Mouse (Mus musculus) limb, embryonic 15.5 days (tissue): ENCODE results near the gene Nt5m. TPM values are rescaled to one million over a fixed set of nuclear protein-coding genes. Genes with fewer than 3 reads are reported as not detected.

Experiments used
- ATAC-seq: fragments of 200-750 bp; cut with Nextera tagmentation; 2 replicates; pipeline ENCODE4 v1.8.0; 2017; ENCODE audit warnings: low read depth, moderate TSS enrichment; ENCODE audit not compliant: insufficient number of reproducible peaks, low FRiP score, low TSS enrichment
- H3K27ac ChIP-seq: fragments of 300-500 bp; sonication (generic); 2 replicates; pipeline ENCODE4 v1.5.1; 2015; ENCODE audit warnings: moderate library complexity, mild to moderate bottlenecking, inconsistent platforms
- H3K27me3 ChIP-seq: fragments of 300-500 bp; sonication (generic); 2 replicates; pipeline ENCODE4 v1.6.1; 2015; ENCODE audit warnings: inconsistent platforms
- H3K36me3 ChIP-seq: fragments of 300-500 bp; sonication (generic); 2 replicates; pipeline ENCODE4 v1.6.1; 2015; ENCODE audit warnings: inconsistent platforms
- H3K4me1 ChIP-seq: fragments of 300-500 bp; sonication (generic); 2 replicates; pipeline ENCODE4 v1.6.1; 2015; ENCODE audit warnings: inconsistent platforms
- H3K4me2 ChIP-seq: fragments of 300-500 bp; sonication (generic); 2 replicates; pipeline ENCODE4 v1.6.1; 2015; ENCODE audit warnings: mild to moderate bottlenecking, inconsistent platforms
- H3K4me3 ChIP-seq: fragments of 300-500 bp; sonication (generic); 2 replicates; pipeline ENCODE4 v1.5.1; 2015; ENCODE audit warnings: mild to moderate bottlenecking, inconsistent platforms
- H3K9ac ChIP-seq: fragments of 300-500 bp; sonication (generic); 2 replicates; pipeline ENCODE4 v1.6.1; 2015; ENCODE audit warnings: inconsistent platforms
- H3K9me3 ChIP-seq: fragments of 300-500 bp; sonication (generic); 2 replicates; pipeline ENCODE4 v1.6.1; 2016; ENCODE audit warnings: inconsistent platforms
- WGBS: fragments of 180-500 bp; shearing (Covaris S2); methylation state at CpG from one replicate; pipeline ENCODE4 v1.1.7; 2015; 5-methylcytosine and 5-hydroxymethylcytosine counted together
- polyA plus RNA-seq: library from polyadenylated mRNA; unstranded; fragments of >200 nt; fragmentation: Nextera tagmentation; extraction: Ambion mirVana; gene quantifications from 2 replicates; pipeline ENCODE4 v1.2.1, GENCODE M21; 2015

Nt5m gene
- polyA plus RNA-seq, 1 experiment from 2014 or later = 39.0 TPM

- Histone ChIP-seq H3K4me2 (peak overlapping the region; percentile 72; the same call in 1 of the 2 replicates), H3K4me1 (peaks cover 9% of the 10 kb centered on the region; the same call in 1 of the 2 replicates), H3K36me3 (peaks cover 5% of the 10 kb centered on the region; the same call in 1 of the 2 replicates), H3K9ac (no peak overlapping the region), H3K27ac (no peak overlapping the region), H3K4me3 (peak overlapping the region; percentile 79; the same call in 1 of the 2 replicates), H3K9me3 (no peaks in the 10 kb centered on the region), H3K27me3 (no peaks in the 10 kb centered on the region)
- 7% methylated on average over 2 of the region's 2 CpGs for WGBS
- no peak for ATAC-seq
Measured at GRCm38 (mm10) chr11:59847131-59847530, 7.9 kb downstream of the Nt5m start.

DNA sequence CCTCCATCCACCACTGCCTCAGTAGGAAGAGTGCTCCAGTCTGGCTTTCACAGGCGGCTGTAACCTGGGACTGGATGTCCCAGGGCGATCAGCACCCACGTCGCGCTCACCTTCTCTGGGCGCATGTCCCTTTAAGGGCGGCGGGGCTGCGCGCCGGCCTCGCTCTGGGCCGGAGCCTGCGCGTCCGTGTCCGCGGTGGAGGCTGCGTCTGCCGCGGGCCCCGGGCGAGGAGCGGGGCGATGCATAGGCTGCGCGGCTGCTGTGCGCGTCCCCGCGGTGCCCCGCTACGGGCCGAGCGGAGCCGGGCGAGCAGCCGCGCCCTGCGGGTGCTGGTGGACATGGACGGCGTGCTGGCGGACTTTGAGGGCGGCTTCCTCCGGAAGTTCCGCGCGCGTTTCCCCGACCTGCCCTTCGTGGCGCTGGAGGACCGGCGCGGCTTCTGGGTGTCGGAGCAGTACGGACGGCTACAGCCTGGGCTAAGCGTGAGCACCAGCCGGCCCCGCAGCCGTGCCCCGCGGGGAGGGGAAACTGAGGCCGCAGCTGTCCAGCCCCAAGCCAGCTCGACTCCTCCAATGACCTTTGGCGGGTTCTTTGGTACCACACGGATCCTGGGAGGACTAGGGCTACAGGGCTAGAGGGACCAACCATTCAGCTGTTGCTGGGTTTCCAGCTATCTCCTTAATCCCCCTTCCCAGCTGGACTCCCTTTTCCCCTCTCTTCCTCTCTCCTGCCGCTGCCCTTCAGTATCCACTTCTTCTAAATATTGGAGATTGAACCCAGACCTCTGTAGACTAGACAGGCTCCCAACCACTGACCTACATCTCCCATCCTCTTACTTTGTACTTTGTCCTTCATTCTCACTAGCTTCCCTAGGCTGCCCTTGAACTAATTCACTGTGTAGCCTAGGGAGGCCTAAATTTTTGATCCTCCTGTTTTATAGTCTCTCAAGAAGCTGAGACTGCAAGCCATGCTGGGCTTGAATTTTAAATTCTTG lies 8.9 kb downstream of the Nt5m start:
- Histone ChIP-seq H3K4me1 (peaks cover 9% of the 10 kb centered on the region; the same call in 1 of the 2 replicates), H3K4me2 (peak overlapping the region; percentile 72), H3K36me3 (peaks cover 12% of the 10 kb centered on the region; the same call in 1 of the 2 replicates), H3K9me3 (no peaks in the 10 kb centered on the region), H3K9ac (peak overlapping the region; percentile 85), H3K27ac (peak overlapping the region; percentile 91), H3K4me3 (peak overlapping the region; percentile 79), H3K27me3 (no peaks in the 10 kb centered on the region)
- WGBS = under 1% methylated on average over 69 of the region's 69 CpGs
- peak; percentile 82 for ATAC-seq

DNA sequence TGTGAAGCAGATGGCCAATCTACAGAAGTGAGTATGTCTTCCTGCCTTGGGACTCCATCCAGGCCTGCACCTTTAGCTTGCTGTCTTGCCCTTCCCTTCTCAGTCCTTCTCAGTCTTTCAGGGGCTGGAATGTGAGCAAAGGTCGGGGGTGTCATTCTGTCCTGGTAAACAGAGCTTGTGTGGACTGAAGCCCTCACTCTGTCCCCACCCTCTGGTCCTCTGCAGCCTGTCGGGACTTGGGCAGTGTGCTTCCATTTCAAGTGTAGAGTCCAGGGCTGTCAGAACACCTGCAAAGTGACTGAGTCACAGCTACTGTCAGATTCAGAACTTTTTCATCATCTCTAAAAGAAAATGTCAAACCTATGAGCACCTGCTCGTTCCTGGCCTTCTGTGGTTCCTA lies 13.6 kb downstream of the Nt5m start:
- H3K9me3 ChIP-seq = no peaks in the 10 kb centered on the region
- no peak overlapping the region for H3K4me2 ChIP-seq
- WGBS = 60% methylated on average over 3 of the region's 3 CpGs
- no peak overlapping the region for H3K27ac ChIP-seq
- H3K4me1 ChIP-seq = peaks cover 9% of the 10 kb centered on the region; the same call in 1 of the 2 replicates
- H3K27me3 ChIP-seq = no peaks in the 10 kb centered on the region
- no peak overlapping the region for H3K9ac ChIP-seq
- ATAC-seq = no peak
- H3K4me3 ChIP-seq = no peak overlapping the region
- H3K36me3 ChIP-seq = peaks cover 18% of the 10 kb centered on the region; the same call in 1 of the 2 replicates

- no peak for ATAC-seq
- Histone ChIP-seq H3K9ac (no peak overlapping the region), H3K27me3 (no peaks in the 10 kb centered on the region), H3K4me2 (no peak overlapping the region), H3K4me1 (no peaks in the 10 kb centered on the region), H3K36me3 (peaks cover 22% of the 10 kb centered on the region), H3K27ac (no peak overlapping the region), H3K9me3 (no peaks in the 10 kb centered on the region), H3K4me3 (no peak overlapping the region)
- 84% methylated on average over 11 of the region's 11 CpGs for WGBS
Measured at GRCm38 (mm10) chr11:59860467-59860866, 21.2 kb downstream of the Nt5m start.

GRCm38 (mm10) chr11:59864316-59864715 lies 25.1 kb downstream of the Nt5m start:
- Histone ChIP-seq H3K4me3 (no peak overlapping the region), H3K27ac (no peak overlapping the region), H3K36me3 (peaks cover 22% of the 10 kb centered on the region), H3K27me3 (no peaks in the 10 kb centered on the region), H3K4me1 (no peaks in the 10 kb centered on the region), H3K9me3 (no peaks in the 10 kb centered on the region), H3K9ac (no peak overlapping the region), H3K4me2 (no peak overlapping the region)
- ATAC-seq = no peak
- WGBS = 85% methylated on average over 6 of the region's 6 CpGs

GRCm38 (mm10) chr11:59872124-59872523 lies 32.9 kb downstream of the Nt5m start:
- 79% methylated on average over 8 of the region's 8 CpGs for WGBS
- Histone ChIP-seq H3K36me3 (peaks cover 46% of the 10 kb centered on the region), H3K27me3 (no peaks in the 10 kb centered on the region), H3K9me3 (no peaks in the 10 kb centered on the region), H3K4me1 (no peaks in the 10 kb centered on the region), H3K9ac (no peak overlapping the region), H3K4me2 (no peak overlapping the region), H3K4me3 (no peak overlapping the region), H3K27ac (no peak overlapping the region)
- no peak for ATAC-seq

GRCm38 (mm10) chr11:59880031-59880430 lies 40.8 kb downstream of the Nt5m start:
- 32% methylated on average over 2 of the region's 2 CpGs for WGBS
- Histone ChIP-seq H3K9ac (no peak overlapping the region), H3K36me3 (peaks cover 33% of the 10 kb centered on the region), H3K4me1 (no peaks in the 10 kb centered on the region), H3K4me3 (no peak overlapping the region), H3K27me3 (no peaks in the 10 kb centered on the region), H3K4me2 (no peak overlapping the region), H3K27ac (no peak overlapping the region), H3K9me3 (no peaks in the 10 kb centered on the region)
- ATAC-seq = 0 out of 2 replicates have a peak, but pooled peaks have one; percentile 45

GRCm38 (mm10) chr11:59885217-59885986 lies 46.2 kb downstream of the Nt5m start:
- H3K4me1 ChIP-seq = no peaks in the 10 kb centered on the region
- H3K4me2 ChIP-seq = no peak overlapping the region
- WGBS = 55% methylated on average over 17 of the region's 17 CpGs
- H3K27me3 ChIP-seq = no peaks in the 10 kb centered on the region
- H3K36me3 ChIP-seq = no peaks in the 10 kb centered on the region
- H3K9ac ChIP-seq = no peak overlapping the region
- no peak overlapping the region for H3K27ac ChIP-seq
- no peak for ATAC-seq
- H3K4me3 ChIP-seq = no peak overlapping the region
- H3K9me3 ChIP-seq = no peaks in the 10 kb centered on the region

DNA sequence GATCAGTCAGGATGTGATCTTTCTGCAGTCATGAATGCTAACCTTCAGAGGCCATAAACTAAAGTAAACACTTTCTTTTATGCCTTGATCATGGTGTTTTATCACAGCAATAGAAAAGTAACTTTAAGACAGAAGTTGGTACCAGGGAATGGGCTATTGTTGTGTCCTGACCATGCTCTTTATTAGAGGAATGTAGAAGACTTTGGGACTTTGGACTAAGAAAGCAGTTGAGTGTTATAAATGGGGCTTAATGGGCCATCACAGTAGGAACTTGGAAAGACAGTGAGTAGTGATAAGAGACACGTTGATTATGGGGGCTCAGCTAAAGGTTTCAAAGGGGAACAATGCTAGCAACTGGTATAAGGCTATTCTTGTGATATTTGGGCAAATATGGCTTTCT lies 47.7 kb downstream of the Nt5m start:
- Histone ChIP-seq H3K4me1 (no peaks in the 10 kb centered on the region), H3K4me2 (no peak overlapping the region), H3K4me3 (no peak overlapping the region), H3K27me3 (no peaks in the 10 kb centered on the region), H3K9me3 (no peaks in the 10 kb centered on the region), H3K9ac (no peak overlapping the region), H3K27ac (no peak overlapping the region), H3K36me3 (no peaks in the 10 kb centered on the region)
- ATAC-seq = no peak
- WGBS = 68% methylated on average over 1 of the region's 1 CpGs

DNA sequence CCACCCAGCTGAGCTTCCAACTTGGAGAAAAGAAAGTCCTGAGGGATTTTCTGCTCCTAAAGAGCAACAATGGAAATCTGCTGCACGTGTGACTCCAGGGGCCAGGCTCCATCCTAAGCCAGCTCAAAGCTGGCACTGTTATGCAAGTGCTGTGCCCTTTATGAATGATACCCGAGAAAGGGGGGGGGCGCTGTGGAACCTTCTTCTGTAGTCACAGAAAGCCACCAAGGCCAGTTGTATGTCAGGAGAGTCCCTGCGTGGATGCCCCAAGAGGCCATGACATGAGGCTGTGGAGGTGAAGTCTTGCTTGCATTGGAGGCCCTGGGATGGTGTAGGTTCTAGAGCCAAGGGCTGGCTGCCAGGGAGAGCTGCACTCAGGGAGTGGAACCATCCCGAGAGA lies 48.9 kb downstream of the Nt5m start:
- Histone ChIP-seq H3K9me3 (no peaks in the 10 kb centered on the region), H3K27me3 (no peaks in the 10 kb centered on the region), H3K4me1 (no peaks in the 10 kb centered on the region), H3K9ac (no peak overlapping the region), H3K4me2 (no peak overlapping the region), H3K27ac (no peak overlapping the region), H3K4me3 (no peak overlapping the region), H3K36me3 (no peaks in the 10 kb centered on the region)
- ATAC-seq = no peak
- WGBS = 78% methylated on average over 5 of the region's 5 CpGs

DNA sequence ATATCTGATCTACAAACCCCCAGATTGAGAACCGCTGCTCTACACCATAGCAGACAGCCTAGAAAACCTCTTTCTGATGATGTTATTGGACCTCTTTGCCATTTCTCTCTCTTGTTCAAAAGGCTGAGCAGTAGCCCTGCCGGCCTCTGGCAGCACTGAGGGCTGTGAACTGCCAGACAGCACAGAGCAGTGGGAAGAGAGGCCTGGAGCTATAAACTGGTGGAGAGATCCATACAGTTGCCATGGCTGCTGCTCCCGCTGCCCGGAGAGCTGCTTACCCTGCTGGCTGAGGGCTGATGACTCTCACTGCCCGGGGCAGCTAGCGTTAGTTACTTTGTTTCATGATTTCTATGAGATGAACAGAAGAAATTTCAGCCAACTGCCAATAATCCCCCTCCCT lies 52.6 kb downstream of the Nt5m start:
- WGBS = 46% methylated on average over 6 of the region's 6 CpGs
- H3K4me2 ChIP-seq = no peak overlapping the region
- no peak overlapping the region for H3K27ac ChIP-seq
- H3K4me3 ChIP-seq = no peak overlapping the region
- H3K36me3 ChIP-seq = no peaks in the 10 kb centered on the region
- H3K27me3 ChIP-seq = no peaks in the 10 kb centered on the region
- H3K9me3 ChIP-seq = no peaks in the 10 kb centered on the region
- no peaks in the 10 kb centered on the region for H3K4me1 ChIP-seq
- H3K9ac ChIP-seq = no peak overlapping the region
- ATAC-seq = no peak
